ENCODE assay signal across 7 mouse cellular contexts in the genomic region with DNA sequence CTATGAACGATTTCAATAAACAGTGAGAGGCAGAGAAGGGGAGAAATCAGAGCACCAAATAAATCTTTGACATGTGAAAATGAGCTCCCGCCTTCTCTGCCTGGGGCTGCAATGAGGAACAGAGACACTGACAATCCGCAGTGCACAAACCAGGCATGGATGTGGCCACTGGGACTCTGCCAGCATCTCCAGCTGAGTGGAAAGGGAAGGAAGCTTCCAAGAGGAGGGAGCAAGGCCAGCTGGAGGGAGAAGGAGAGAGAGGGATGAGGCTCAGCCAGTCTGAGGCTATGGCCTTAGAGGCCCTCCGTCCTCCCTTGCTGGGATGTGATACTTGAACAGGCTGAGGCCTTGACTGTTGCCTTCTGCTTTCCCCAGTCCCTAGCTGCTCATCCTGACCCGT.
DNase-seq lines count a peak whose midpoint lies in the region; ATAC-seq and TF ChIP-seq lines count a peak whose summit lies in the region.

No protein-coding gene starts in this region.

- no peaks in the 10 kb centered on the region for H3K36me3 ChIP-seq in midbrain, embryonic 14.5 days (ENCODE audit: control insufficient read depth, insufficient read depth, low read length)
- no peaks in the 10 kb centered on the region for H3K36me3 ChIP-seq in midbrain, embryonic 10.5 days
- no peaks in the 10 kb centered on the region for H3K36me3 ChIP-seq in lung, postnatal 0 days (ENCODE audit: insufficient read depth, low read length)

- H3K9ac ChIP-seq in midbrain, embryonic 14.5 days (replicated peaks; ENCODE audit: low read length): no peak overlapping the region
- H3K9ac ChIP-seq in lung, postnatal 0 days (replicated peaks; ENCODE audit: low read depth): no peak overlapping the region

- no peak for TF ChIP-seq EP300 in lung, postnatal 0 days (IDR thresholded peaks at IDR 0.05)

- H3K4me2 ChIP-seq in midbrain, embryonic 14.5 days (ENCODE audit: low read length): no peak overlapping the region
- H3K4me2 ChIP-seq in lung, postnatal 0 days (replicated peaks; ENCODE audit: low read depth, low read length): no peak overlapping the region

- intact Hi-C loops in heart, postnatal 10 days (cut with DNase I): no loop called here

- no peaks in the 10 kb centered on the region for H3K27me3 ChIP-seq in midbrain, embryonic 14.5 days (ENCODE audit: control insufficient read depth, insufficient read depth, low read length)
- H3K27me3 ChIP-seq in midbrain, embryonic 10.5 days (ENCODE audit: low read depth, poor library complexity, severe bottlenecking): peaks cover 5% of the 10 kb centered on the region; the same call in 1 of the 2 replicates
- H3K27me3 ChIP-seq in lung, postnatal 0 days (replicated peaks; ENCODE audit: insufficient read depth, low read length): no peaks in the 10 kb centered on the region

- no peak overlapping the region for H3K4me3 ChIP-seq in midbrain, embryonic 14.5 days (replicated peaks; ENCODE audit: low read depth, low read length)
- no peak overlapping the region for H3K4me3 ChIP-seq in midbrain, embryonic 10.5 days
- no peak overlapping the region for H3K4me3 ChIP-seq in lung, postnatal 0 days (ENCODE audit: low read depth, low read length)

- peak; percentile 19 for DNase-seq in midbrain, embryonic 14.5 days
- no peak for DNase-seq in midbrain, embryonic 10.5 days (ENCODE audit: low spot score)
- DNase-seq in cerebellum, postnatal 36 days: peak; percentile 59 to 67
- DNase-seq in heart, postnatal 10 days: peak; percentile 84 to 85
- peak; percentile 84 for DNase-seq in lung, postnatal 0 days (ENCODE audit: low spot score)
- no peak for DNase-seq in adrenal gland, postnatal 25 days

- H3K4me1 ChIP-seq in midbrain, embryonic 14.5 days (ENCODE audit: control insufficient read depth, insufficient read depth, low read length): no peaks in the 10 kb centered on the region
- H3K4me1 ChIP-seq in midbrain, embryonic 10.5 days: peaks cover 21% of the 10 kb centered on the region
- peaks cover 12% of the 10 kb centered on the region; the same call in 1 of the 2 replicates for H3K4me1 ChIP-seq in lung, postnatal 0 days (ENCODE audit: insufficient read depth, low read depth, low read length)

- no peak for ATAC-seq in midbrain, embryonic 14.5 days (ENCODE audit: low FRiP score, low TSS enrichment)
- ATAC-seq in lung, postnatal 0 days: peak; percentile 68
- no peak for ATAC-seq in erythroblast, adult 5-6 weeks (replicated peaks; ENCODE audit: low FRiP score, poor library complexity, severe bottlenecking)

- H3K9me3 ChIP-seq in midbrain, embryonic 14.5 days (ENCODE audit: control insufficient read depth, low read length): no peaks in the 10 kb centered on the region
- peaks cover 9% of the 10 kb centered on the region for H3K9me3 ChIP-seq in midbrain, embryonic 10.5 days (replicated peaks)
- no peaks in the 10 kb centered on the region for H3K9me3 ChIP-seq in lung, postnatal 0 days (ENCODE audit: low read length)

- no peak overlapping the region for H3K27ac ChIP-seq in midbrain, embryonic 14.5 days (replicated peaks; ENCODE audit: low read depth, low read length)
- no peak overlapping the region for H3K27ac ChIP-seq in midbrain, embryonic 10.5 days (replicated peaks)
- peak overlapping the region; percentile 32; the same call in 1 of the 2 replicates for H3K27ac ChIP-seq in lung, postnatal 0 days (ENCODE audit: low read length)

- TF ChIP-seq CTCF in lung, postnatal 0 days (IDR thresholded peaks at IDR 0.05): no peak

- WGBS in midbrain, embryonic 14.5 days: 79% methylated on average over 5 of the region's 5 CpGs
- 86% methylated on average over 5 of the region's 5 CpGs for WGBS in midbrain, embryonic 10.5 days
- WGBS in lung, postnatal 0 days: 42% methylated on average over 5 of the region's 5 CpGs

Comparison
In these comparisons a context has a peak if more than half of its experiments do, and no peak if none do; other contexts are left out.
1. DNase-seq: peak in midbrain, embryonic 14.5 days (single experiment), cerebellum, postnatal 36 days (2 of 2), heart, postnatal 10 days (2 of 2) and lung, postnatal 0 days (single experiment); none in midbrain, embryonic 10.5 days (single experiment) and adrenal gland, postnatal 25 days (single experiment).